Mouse (Mus musculus): ENCODE results near the gene Sft2d1.

DNA sequence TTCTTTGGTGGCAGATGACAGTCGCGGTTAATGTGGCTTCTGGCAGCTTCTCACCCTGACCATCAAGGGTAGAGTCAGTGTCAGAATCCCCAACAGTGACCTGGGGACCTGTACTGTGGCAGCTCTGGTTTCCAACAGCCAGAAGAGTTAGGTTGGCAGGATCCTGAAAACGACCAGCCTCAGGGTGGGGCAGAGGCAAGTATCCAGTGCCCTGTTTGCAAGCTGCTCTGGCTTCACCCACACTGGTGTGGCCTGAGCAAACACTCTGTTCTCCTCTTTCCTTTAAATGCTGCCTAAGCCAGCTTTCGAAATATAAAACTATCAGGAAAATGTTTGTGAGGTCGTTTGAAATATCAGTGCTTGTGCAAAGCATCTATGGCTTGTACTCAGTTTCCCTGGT lies 19.7 kb downstream of the Sft2d1 start:
- TF ChIP-seq CTCF (IDR thresholded peaks at IDR 0.05; ENCODE audit: borderline replicate concordance, insufficient read depth, low read length) (no peak), POLR2A (IDR thresholded peaks at IDR 0.05; ENCODE audit: low read depth, low read length) (no peak)
